Mouse (Mus musculus) liver, embryonic 16.5 days (tissue): ENCODE results near the gene Tnfrsf18. TPM values are rescaled to one million over a fixed set of nuclear protein-coding genes. Genes with fewer than 3 reads are reported as not detected.
A peak's percentile ranks its signal among the peaks of the same experiment; 100 is the strongest.

Experiments
- ATAC-seq: fragments of 200-750 bp; cut with Nextera tagmentation; 2 replicates; pipeline ENCODE4 v1.8.0; 2017; ENCODE audit warnings: low read depth, mild to moderate bottlenecking, moderate number of reproducible peaks, moderate library complexity
- H3K27ac ChIP-seq: fragments of 300-500 bp; sonication (generic); 2 replicates; pipeline ENCODE4 v1.5.1; 2014; ENCODE audit warnings: mild to moderate bottlenecking, low read length
- H3K27me3 ChIP-seq: fragments of 300-500 bp; sonication (generic); 2 replicates; pipeline ENCODE4 v1.6.1; 2014; ENCODE audit warnings: low read depth, low read length, mixed read lengths; ENCODE audit not compliant: control insufficient read depth, insufficient read depth
- H3K36me3 ChIP-seq: fragments of 300-500 bp; sonication (generic); 2 replicates; pipeline ENCODE4 v1.6.1; 2014; ENCODE audit warnings: mild to moderate bottlenecking; ENCODE audit not compliant: control insufficient read depth, insufficient read depth
- H3K4me1 ChIP-seq: fragments of 300-500 bp; sonication (generic); 2 replicates; pipeline ENCODE4 v1.6.1; 2014; ENCODE audit warnings: low read depth, low read length, mixed read lengths; ENCODE audit not compliant: control insufficient read depth
- H3K4me2 ChIP-seq: fragments of 300-500 bp; sonication (generic); 2 replicates; pipeline ENCODE4 v1.6.1; 2014; ENCODE audit warnings: low read depth, low read length, mixed read lengths
- H3K4me3 ChIP-seq: fragments of 300-500 bp; sonication (generic); 2 replicates; pipeline ENCODE4 v1.5.1; 2014; ENCODE audit warnings: low read depth, mild to moderate bottlenecking, low read length
- H3K9ac ChIP-seq: fragments of 300-500 bp; sonication (generic); 2 replicates; pipeline ENCODE4 v1.6.1; 2014; ENCODE audit warnings: low read depth, low read length
- H3K9me3 ChIP-seq: fragments of 300-500 bp; sonication (generic); replicated peaks from 2 replicates; pipeline ENCODE4 v1.6.1; 2016; ENCODE audit warnings: low read length; ENCODE audit not compliant: control insufficient read depth
- WGBS: fragments of 180-500 bp; shearing (Covaris S2); extraction: QIAGEN DNeasy Blood & Tissue Kit; methylation state at CpG from one replicate; pipeline ENCODE4 v1.1.7; 2014; ENCODE audit not compliant: insufficient replicate concordance; 5-methylcytosine and 5-hydroxymethylcytosine counted together
- polyA plus RNA-seq: library from polyadenylated mRNA; unstranded; fragments of >200 nt; fragmentation: Nextera tagmentation; extraction: Ambion mirVana; gene quantifications from 2 replicates; pipeline ENCODE4 v1.2.1, GENCODE M21; 2015

Tnfrsf18 gene
- polyA plus RNA-seq, 1 experiment from 2014 or later = 0.68 TPM

DNA sequence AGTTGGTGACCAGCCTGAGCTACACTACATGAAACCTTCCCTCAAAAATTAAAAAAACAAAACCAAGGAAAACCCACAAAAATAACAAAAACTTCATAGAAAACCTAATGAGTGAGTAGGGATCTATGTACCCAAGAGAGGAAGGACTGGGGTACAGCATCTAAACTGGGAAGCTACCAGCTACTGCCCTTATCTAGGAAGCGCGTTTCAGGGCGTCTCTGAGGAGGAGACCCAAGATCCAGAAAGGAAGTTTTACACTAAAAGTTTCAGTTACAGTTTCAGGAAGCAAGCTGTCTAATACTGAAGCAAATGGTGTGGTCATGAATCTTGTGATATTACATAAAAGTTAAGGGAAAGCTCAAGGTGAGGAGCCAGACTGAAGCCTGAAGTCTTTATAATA, 23.8 kb downstream of the Tnfrsf18 start:
- Histone ChIP-seq H3K4me2 (no peak overlapping the region), H3K9me3 (no peaks in the 10 kb centered on the region), H3K36me3 (no peaks in the 10 kb centered on the region), H3K27me3 (no peaks in the 10 kb centered on the region), H3K4me3 (no peak overlapping the region), H3K4me1 (no peaks in the 10 kb centered on the region; the same call in 1 of the 2 replicates), H3K27ac (no peak overlapping the region), H3K9ac (no peak overlapping the region)
- WGBS = 22% methylated on average over 3 of the region's 3 CpGs
- ATAC-seq = no peak

DNA sequence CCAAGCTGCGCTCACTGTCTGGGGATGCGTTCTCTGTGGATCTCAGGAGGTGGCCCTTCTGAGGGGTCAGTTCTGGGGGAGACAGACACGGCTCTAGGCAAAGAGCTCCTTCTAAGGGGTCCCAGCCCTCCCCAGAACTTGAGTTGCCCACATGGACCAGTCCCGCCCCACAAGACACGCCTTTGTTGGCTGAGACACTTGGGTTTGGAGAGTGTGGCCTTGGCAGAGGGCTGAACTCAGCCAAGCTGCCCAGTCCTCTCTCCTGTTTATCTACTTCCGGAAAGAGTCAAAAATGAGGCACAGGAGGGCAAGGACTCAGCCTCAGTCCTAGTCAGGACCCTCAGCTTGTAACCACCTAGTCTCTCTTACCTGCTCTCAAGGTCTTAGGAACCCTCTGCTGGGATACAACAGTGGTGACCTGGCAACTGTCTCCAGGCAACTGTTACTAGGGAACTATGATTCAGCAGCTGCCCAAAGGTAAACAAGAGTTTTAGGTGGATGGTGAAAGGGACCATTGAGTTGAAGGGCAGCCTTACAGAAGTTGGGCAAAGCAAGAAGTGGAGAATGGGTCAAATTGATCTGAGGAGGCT, 24.5 kb downstream of the Tnfrsf18 start:
- no peak for ATAC-seq
- 67% methylated on average over 6 of the region's 6 CpGs for WGBS
- Histone ChIP-seq H3K27me3 (no peaks in the 10 kb centered on the region), H3K9me3 (no peaks in the 10 kb centered on the region), H3K4me3 (no peak overlapping the region), H3K4me2 (no peak overlapping the region), H3K27ac (no peak overlapping the region), H3K36me3 (no peaks in the 10 kb centered on the region), H3K4me1 (no peaks in the 10 kb centered on the region; the same call in 1 of the 2 replicates), H3K9ac (no peak overlapping the region)

DNA sequence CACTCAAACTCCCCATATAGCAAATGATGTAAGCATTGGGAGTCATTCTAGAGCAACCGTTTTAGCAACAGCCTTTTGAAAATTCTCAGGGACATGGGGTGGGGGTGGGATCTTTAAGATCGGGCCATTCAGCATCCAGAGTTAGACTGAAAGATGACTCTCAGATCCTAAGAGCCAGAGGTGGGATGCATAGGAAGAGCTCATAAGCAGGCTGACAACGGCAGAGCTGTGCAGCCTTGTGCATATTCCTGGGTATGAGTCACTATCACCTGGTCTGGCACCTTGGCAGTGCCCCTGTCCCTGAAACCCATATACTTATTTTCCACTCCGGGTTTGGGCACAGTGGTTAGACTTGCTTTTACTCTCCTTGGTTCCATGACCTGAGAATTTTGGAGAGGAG, 27.1 kb downstream of the Tnfrsf18 start:
- no peak overlapping the region for H3K27ac ChIP-seq
- H3K9ac ChIP-seq = no peak overlapping the region
- H3K4me3 ChIP-seq = no peak overlapping the region
- no peaks in the 10 kb centered on the region for H3K9me3 ChIP-seq
- 63% methylated on average over 4 of the region's 4 CpGs for WGBS
- H3K27me3 ChIP-seq = no peaks in the 10 kb centered on the region
- no peak for ATAC-seq
- H3K4me1 ChIP-seq = no peaks in the 10 kb centered on the region; the same call in 1 of the 2 replicates
- no peaks in the 10 kb centered on the region for H3K36me3 ChIP-seq
- H3K4me2 ChIP-seq = no peak overlapping the region

DNA sequence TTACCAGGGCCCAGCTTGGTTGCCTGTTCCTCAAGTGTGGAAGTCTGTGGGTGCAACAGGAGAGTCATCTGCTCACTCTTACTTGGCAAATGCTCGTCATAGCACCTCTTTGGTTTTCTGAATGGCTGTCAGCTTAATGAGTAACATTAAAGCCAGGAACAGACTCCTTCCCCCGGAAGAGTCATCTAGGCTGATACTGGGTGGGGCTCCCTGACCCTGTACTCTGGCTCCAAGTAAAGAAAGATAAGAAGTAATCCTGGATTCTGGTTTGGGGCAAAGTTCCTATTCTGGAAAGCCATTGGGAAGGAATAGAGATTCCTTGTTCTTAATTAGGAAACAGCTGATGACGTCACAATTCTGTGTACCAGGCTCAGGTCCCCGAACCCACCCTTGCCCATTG, 28.2 kb downstream of the Tnfrsf18 start:
- no peak for ATAC-seq
- no peak overlapping the region for H3K9ac ChIP-seq
- no peak overlapping the region for H3K4me2 ChIP-seq
- H3K9me3 ChIP-seq = no peaks in the 10 kb centered on the region
- H3K4me1 ChIP-seq = no peaks in the 10 kb centered on the region; the same call in 1 of the 2 replicates
- H3K36me3 ChIP-seq = no peaks in the 10 kb centered on the region
- H3K27me3 ChIP-seq = no peaks in the 10 kb centered on the region
- 53% methylated on average over 4 of the region's 4 CpGs for WGBS
- H3K27ac ChIP-seq = no peak overlapping the region
- no peak overlapping the region for H3K4me3 ChIP-seq

DNA sequence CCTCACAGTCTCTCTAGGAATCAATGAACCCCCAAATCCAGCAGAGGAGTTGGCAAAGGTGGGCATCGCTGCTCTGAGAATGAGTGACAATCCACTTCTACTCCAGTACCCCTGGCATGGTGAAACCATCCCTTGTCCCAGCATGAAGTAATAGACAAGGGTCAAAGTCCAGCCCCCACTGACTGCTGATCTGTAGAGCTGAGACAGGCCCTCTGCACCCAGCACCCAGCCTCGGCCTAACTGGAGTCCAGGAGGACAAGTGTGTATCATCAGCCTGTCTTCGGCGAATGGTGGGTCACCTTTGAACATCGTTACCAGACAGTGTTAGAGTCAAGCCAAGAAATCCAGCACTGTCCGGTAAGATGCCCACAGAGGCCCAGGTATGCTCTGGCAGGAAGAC, 28.6 kb downstream of the Tnfrsf18 start:
- H3K4me3 ChIP-seq = no peak overlapping the region
- ATAC-seq = peak; percentile 57
- H3K4me2 ChIP-seq = no peak overlapping the region

DNA sequence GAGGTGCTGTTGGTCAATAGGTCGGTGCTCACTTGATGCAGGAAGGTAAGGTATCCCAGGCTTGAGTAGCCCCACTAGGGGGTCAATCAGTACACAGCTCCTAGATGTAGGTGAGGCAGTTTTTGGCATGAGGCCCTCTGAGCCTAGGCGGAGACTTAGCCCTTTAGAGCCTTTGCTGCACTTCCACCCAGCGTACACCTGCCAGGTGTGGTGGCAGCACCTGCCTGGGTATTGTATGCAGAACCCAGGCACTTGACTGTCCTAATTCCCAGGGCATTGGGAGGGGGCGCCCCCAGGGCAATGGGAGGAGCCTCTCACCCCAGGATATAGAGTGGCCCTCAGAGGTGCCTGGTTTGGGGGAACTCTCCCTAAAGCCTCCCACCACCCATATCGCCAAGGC, 29.2 kb downstream of the Tnfrsf18 start:
- no peaks in the 10 kb centered on the region for H3K36me3 ChIP-seq
- no peak for ATAC-seq
- no peaks in the 10 kb centered on the region for H3K9me3 ChIP-seq
- no peaks in the 10 kb centered on the region; the same call in 1 of the 2 replicates for H3K4me1 ChIP-seq
- no peaks in the 10 kb centered on the region for H3K27me3 ChIP-seq
- 57% methylated on average over 5 of the region's 5 CpGs for WGBS
- H3K27ac ChIP-seq = no peak overlapping the region
- H3K4me3 ChIP-seq = no peak overlapping the region
- no peak overlapping the region for H3K4me2 ChIP-seq
- no peak overlapping the region for H3K9ac ChIP-seq

More for the DNA sequence above, 28.6 kb downstream of the Tnfrsf18 start:
- Histone ChIP-seq H3K36me3 (no peaks in the 10 kb centered on the region), H3K9ac (no peak overlapping the region), H3K27me3 (no peaks in the 10 kb centered on the region), H3K4me1 (no peaks in the 10 kb centered on the region; the same call in 1 of the 2 replicates), H3K9me3 (no peaks in the 10 kb centered on the region), H3K27ac (no peak overlapping the region)
- WGBS = 69% methylated on average over 6 of the region's 6 CpGs

DNA sequence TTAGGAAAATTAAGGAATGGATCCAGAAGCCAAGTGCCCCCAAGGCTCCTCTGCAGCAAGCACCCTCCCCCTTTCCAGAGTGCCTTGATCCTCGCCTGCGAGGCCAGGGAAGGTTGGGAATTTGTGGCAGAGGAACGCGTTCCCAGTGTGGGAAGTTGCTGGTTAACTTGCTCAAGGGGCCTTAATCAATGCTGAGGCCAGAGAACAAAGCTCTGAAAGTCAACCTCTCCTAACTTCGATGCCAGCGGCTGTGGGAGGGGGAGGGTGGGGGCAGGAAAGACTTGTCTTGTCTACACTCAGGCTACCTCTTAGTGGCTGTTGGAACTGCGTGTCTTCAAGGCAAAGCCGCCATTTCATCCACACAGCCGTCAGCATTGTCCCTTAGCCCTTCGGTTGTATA, 31.7 kb downstream of the Tnfrsf18 start:
- Histone ChIP-seq H3K4me1 (no peaks in the 10 kb centered on the region; the same call in 1 of the 2 replicates), H3K27ac (no peak overlapping the region), H3K9me3 (no peaks in the 10 kb centered on the region), H3K36me3 (no peaks in the 10 kb centered on the region), H3K9ac (no peak overlapping the region), H3K27me3 (no peaks in the 10 kb centered on the region), H3K4me3 (no peak overlapping the region), H3K4me2 (no peak overlapping the region)
- no peak for ATAC-seq
- WGBS = 61% methylated on average over 10 of the region's 10 CpGs

DNA sequence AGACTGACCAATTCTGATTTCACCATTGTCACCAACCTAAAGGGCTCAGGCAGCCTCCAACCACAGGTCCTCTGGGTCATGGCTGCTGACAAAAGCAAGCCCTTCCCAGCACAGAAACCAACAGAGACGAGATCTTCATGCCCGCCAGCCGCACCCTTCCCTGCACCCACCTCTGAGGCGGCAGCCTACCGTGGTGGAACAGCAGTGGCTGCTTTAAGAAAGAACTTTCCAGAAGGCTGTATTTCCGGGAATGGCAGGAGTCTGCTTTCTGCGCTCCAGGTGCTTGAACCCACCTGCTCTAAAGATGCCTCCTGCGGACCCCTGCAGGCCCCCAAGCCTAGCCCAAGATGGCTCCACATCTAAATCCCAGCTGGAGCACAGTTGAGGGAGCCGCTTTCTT, 32.9 kb downstream of the Tnfrsf18 start:
- 67% methylated on average over 9 of the region's 9 CpGs for WGBS
- H3K4me1 ChIP-seq = no peaks in the 10 kb centered on the region; the same call in 1 of the 2 replicates
- H3K36me3 ChIP-seq = no peaks in the 10 kb centered on the region
- H3K4me2 ChIP-seq = no peak overlapping the region
- H3K9ac ChIP-seq = no peak overlapping the region
- H3K4me3 ChIP-seq = no peak overlapping the region
- no peak overlapping the region for H3K27ac ChIP-seq
- H3K27me3 ChIP-seq = no peaks in the 10 kb centered on the region
- ATAC-seq = no peak
- H3K9me3 ChIP-seq = no peaks in the 10 kb centered on the region

DNA sequence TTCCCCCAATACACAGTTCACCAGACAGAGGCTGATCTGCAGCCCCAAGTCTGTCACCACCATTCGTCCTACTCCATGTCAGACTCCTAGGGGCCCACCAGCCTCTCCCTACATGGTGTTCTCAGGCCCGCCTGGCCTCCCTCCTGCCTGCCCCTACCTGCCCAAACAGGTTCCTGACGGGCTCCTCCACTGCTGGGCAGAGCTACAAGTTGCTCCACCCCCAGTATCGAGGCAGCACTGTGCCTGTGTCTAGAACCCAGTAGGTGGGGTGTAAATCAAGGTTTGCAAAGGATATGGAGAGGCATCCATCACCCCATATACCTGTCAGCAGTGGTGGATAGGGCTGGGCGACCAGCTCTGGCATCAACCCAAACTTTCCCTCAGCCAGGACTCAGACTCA, 33.3 kb downstream of the Tnfrsf18 start, which contains the start of gene Ttll10:
Gene Ttll10, minus strand, starts transcription at position 154 of the 400 bp plus-strand sequence.
- Histone ChIP-seq H3K4me1 (no peaks in the 10 kb centered on the region; the same call in 1 of the 2 replicates), H3K9ac (no peak within 1 kb of the TSS), H3K4me2 (no peak within 1 kb of the TSS), H3K27ac (no peak within 1 kb of the TSS), H3K36me3 (no peaks in the 10 kb centered on the region), H3K4me3 (no peak within 1 kb of the TSS), H3K27me3 (no peaks in the 10 kb centered on the region), H3K9me3 (no peaks in the 10 kb centered on the region)
- ATAC-seq = no peak
- WGBS = 44% methylated on average over 5 of the region's 5 CpGs
